Mouse (Mus musculus) CD4-positive, CD25-positive, alpha-beta regulatory T cell, adult 4 months (primary cell): ENCODE measurements around the gene Ahctf1. TPM values are rescaled to one million over a fixed set of nuclear protein-coding genes. Genes with fewer than 3 reads are reported as not detected.
"Not testable (repeated sequence)": the region's sequence is repeated elsewhere in the genome, so short reads cannot be mapped to it uniquely, and the experiment has no call there.

Source experiments
- ATAC-seq: one replicate; pipeline ENCODE4 v1.8.0; 2017
- polyA plus RNA-seq, 2 experiments: library from polyadenylated mRNA; unstranded; fragments of 100-300 nt; shearing (Covaris generic); gene quantifications; one replicate each; pipeline ENCODE4 v1.2.1; 2017

The Ahctf1 gene
- 10 to 100 TPM; 24.3 to 25.5 TPM for polyA plus RNA-seq

DNA sequence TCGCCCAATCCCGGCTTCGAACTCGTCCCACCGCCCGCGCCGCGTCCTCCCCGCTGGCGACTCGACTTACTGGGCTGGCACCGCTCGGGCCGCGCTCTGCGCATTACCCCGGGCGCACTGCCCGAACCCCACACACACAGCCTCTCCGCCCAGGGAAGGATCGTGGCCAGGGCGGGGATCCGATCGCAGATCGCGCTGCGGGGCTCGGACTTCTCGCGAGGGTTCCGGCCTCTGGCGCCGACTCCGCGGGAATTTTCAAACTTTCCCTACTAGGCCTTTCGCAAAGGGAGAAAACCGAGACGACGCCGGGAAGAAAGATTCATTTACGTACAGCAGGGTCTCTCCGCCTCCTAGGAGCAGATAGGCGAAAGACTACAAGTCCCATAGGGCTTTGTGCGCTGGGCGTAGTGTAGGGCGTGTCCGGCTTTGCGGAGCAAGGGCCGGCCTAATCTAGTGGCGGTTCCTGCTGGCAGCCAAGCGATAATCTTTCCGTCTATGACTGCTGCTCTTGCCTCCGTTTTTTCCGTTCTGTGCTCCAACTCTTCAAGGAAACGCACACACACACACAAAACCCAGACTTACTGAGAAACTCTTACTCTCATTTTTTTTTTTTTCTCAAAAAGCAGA is at the start of gene Ahctf1:
Gene Ahctf1 (minus strand): TSS at position 168 of the 627 bp plus-strand sequence.
- ATAC-seq = peak; percentile 89

GRCm38 (mm10) chr1:179847759-179848389 is 44.4 kb upstream of the Ahctf1 start:
- peak; percentile 62 for ATAC-seq

DNA sequence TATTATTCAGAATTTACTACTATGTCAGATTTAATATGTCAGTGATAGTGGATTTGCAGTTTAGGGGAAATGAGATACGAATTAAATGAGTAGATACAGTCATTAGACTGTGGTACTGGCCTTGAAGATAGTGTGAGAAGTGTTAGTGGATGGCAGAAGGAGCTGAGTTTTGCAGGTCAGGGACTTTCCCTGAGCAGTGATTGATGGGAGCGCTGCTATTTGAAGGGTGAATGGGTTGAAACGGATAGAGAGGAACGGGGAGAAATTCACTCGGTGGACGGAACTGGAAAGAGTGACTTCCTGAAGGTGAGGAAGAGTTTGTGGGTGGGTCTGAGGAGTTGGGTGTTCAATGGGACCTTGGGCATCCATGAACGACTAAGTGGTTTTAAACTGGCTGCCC is 43.7 kb upstream of the Ahctf1 start:
- ATAC-seq = no peak

DNA sequence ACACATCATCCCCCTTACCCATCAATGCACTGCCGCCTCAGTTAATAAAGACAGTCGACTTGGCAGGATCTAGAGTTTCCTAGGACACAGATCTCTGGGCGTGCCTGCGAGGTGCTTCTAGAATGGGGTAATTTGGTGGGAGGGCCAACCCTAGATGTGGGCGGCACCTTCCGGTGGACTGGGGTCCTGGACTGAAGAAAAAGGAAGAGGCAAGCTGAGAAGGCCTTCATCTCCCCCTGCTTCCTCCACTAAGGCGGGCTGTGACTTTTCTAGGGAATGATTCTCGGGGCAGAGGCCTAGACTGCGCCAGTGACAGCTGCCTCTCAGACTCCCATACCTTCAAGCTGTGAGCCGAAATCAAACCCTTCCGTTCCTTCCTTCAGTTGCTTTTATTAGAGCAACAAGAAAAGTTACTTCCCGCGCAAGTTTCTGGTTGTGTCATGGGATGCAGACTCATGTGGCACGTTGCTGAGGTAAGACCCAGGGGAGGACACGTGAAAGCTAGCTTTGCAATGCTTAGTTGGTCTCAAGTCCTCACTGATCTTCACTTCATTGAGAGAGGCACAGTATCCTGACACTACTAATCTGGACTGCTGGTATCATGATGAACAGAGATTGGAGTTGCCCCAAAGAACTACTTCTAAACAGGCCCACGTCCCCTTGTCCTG is 42.5 kb upstream of the Ahctf1 start:
- no peak for ATAC-seq

DNA sequence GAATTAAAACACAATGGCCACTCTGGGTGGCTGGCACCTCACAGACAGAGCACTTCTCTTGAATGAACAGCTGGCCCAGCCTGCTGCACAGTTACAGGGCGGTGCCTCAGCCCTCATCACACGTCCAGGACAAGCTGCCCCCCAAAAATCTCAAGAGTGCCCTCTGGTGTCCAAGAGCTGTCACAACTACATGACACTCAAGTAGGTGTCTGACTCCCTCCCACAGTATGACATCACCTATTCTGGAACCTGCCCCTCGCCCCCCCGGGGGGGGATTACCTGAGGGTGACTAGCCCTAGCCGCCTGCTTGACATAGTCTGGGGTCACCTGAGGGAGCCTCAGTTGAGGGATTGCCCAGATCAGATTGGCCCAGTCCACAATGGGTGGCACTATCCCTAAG is 41.4 kb upstream of the Ahctf1 start:
- ATAC-seq = peak; percentile 81

GRCm38 (mm10) chr1:179843981-179844380 is 40.5 kb upstream of the Ahctf1 start:
- ATAC-seq = no peak

DNA sequence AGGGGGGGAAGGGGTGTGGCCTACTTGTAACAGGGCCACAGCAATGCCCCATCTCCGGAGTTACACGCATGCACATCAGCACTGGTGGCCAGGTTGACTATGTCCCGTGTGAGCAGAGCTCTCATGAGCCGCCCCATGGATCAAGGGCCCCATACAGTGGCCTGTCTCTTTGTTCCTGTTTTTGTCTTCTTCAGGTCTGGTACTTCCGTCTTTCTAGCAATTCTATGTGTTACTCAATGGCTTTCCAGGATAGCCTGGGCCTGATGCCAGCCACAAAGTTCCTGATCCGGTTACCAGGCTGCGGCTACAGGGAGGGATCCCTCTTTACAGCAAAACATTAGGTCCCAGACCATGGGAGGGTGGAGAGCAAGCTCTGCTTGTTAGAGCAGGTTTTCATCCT is 39.1 kb upstream of the Ahctf1 start:
- ATAC-seq = no peak

- no peak for ATAC-seq
Measured at GRCm38 (mm10) chr1:179836426-179837404, 33.2 kb upstream of the Ahctf1 start.

DNA sequence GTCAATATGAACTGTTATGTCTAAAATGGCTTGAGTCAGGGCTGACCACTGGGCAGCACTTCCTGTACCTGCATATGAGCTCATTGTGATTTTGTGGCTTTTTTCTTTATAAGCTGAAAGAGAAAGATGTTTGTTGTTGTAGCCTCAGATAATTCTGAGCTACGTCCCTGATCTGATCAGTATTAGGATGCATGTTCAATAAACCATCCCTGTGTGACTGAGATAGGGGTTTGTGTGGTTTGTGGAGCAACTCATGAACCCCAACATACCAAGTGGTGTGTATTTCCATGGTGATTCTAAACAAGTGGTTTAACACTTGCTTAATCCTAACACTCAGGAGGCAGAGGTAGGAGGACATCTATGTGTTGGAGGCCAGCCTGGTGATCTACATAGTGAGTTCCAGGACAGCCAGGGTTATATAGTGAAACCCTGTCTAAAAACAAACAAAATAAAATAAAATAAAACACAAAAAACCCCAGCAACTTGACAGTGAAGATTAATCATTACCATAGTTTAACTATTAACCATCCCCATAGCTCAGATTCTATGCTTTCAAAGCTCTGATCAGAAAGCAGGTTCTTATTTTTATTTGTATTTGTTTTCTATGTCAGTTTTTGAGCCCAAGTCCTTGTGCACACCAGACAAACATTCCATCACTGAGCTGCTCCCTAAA is 32.4 kb upstream of the Ahctf1 start:
- ATAC-seq = no peak

DNA sequence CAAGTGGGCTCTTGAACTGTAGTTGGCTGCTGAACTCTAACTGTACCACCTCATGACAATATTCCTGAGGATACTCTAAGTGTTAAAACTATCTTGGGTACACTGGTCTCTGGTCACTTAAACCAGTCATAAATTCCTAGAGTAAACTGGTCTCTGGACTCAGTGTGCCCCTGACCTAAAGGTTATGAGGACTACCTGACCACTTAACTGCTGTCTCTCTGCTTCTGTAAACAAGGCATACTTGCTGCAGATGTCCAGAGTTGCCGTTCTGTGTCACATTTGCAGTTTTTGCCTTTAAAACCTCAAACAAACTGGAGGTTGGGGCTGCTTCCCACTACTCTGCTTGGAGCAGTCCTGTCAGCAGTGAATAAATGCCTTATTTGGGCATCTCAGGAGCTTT is 30.1 kb upstream of the Ahctf1 start:
- ATAC-seq = no peak

GRCm38 (mm10) chr1:179832710-179833240 is 29.3 kb upstream of the Ahctf1 start:
- ATAC-seq = no peak

GRCm38 (mm10) chr1:179828900-179829299 is 25.4 kb upstream of the Ahctf1 start:
- peak; percentile 63 for ATAC-seq

DNA sequence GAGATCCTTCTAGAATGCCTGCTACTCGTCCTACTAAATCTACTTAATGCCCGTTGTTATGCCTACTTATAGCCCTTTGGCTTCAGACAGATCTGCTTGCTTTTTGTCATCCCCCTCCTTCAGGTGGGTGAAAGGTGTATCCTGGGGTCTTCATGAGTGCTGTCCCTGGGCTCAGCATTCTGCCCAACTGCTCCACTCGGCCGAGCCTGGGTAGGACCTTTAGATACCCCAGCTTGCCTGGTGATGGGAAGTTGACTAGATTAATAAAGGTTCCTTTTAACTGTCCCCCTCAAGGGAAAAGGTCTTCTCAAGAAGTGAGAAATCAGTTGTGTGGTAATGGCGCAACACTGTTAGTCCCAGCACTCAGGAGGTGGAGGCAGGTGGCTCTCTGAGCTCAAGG is 24.6 kb upstream of the Ahctf1 start:
- ATAC-seq = no peak

- ATAC-seq = no peak
Measured at GRCm38 (mm10) chr1:179824549-179824948, 21.1 kb upstream of the Ahctf1 start.

GRCm38 (mm10) chr1:179818490-179819278 is 15.2 kb upstream of the Ahctf1 start:
- not testable (repeated sequence) for ATAC-seq

GRCm38 (mm10) chr1:179814616-179815015 is 11.1 kb upstream of the Ahctf1 start:
- ATAC-seq = no peak

GRCm38 (mm10) chr1:179813385-179813784 is 9.9 kb upstream of the Ahctf1 start:
- no peak for ATAC-seq

- ATAC-seq = no peak
Measured at GRCm38 (mm10) chr1:179808300-179808699, 4.8 kb upstream of the Ahctf1 start.

- no peak for ATAC-seq
Measured at GRCm38 (mm10) chr1:179807468-179807867, 4.0 kb upstream of the Ahctf1 start.

GRCm38 (mm10) chr1:179805751-179806150 is 2.3 kb upstream of the Ahctf1 start:
- no peak for ATAC-seq
